9 mouse cellular contexts compared by ENCODE assay signal in genomic region chr7:90302647-90303552, GRCm38 (mm10). TPM values are rescaled to one million over a fixed set of nuclear protein-coding genes. Genes with fewer than 3 reads are reported as not detected.
DNase-seq lines count a peak whose midpoint lies in the region; ATAC-seq and TF ChIP-seq lines count a peak whose summit lies in the region.
"Had no signal": no experiment of that assay in that cellular context is flagged by ENCODE, and none has a peak within 500 bp of the region (broad histone marks: within the 10 kb centered on the region; RNA-seq: fewer than 3 reads in every experiment).

No protein-coding gene starts in this region.

- H3K36me3 ChIP-seq in heart, embryonic 15.5 days: no peaks in the 10 kb centered on the region
- H3K36me3 ChIP-seq in limb, embryonic 11.5 days (ENCODE audit: control insufficient read depth, insufficient read depth, low read length): no peaks in the 10 kb centered on the region
- no peaks in the 10 kb centered on the region for H3K36me3 ChIP-seq in neural tube, embryonic 11.5 days (ENCODE audit: control insufficient read depth, insufficient read depth, low read length)

- H3K4me2 ChIP-seq in heart, embryonic 15.5 days: peak overlapping the region; percentile 98
- H3K4me2 ChIP-seq in limb, embryonic 11.5 days (ENCODE audit: low read depth, severe bottlenecking): peak overlapping the region; percentile 75
- peak overlapping the region; percentile 97 for H3K4me2 ChIP-seq in neural tube, embryonic 11.5 days (ENCODE audit: low read depth)

- WGBS in heart, embryonic 15.5 days: 4% methylated on average over 26 of the region's 27 CpGs
- 1% methylated on average over 27 of the region's 27 CpGs for WGBS in limb, embryonic 11.5 days
- 5% methylated on average over 27 of the region's 27 CpGs for WGBS in neural tube, embryonic 11.5 days

- H3K27ac ChIP-seq in gastrocnemius, adult 2 months: peak overlapping the region; percentile 52
- H3K27ac ChIP-seq in heart, embryonic 15.5 days: no peak overlapping the region
- no peak overlapping the region for H3K27ac ChIP-seq in limb, embryonic 11.5 days (replicated peaks; ENCODE audit: low read depth, low read length)
- H3K27ac ChIP-seq in neural tube, embryonic 11.5 days (ENCODE audit: low read depth, low read length): no peak overlapping the region
- H3K27ac ChIP-seq: macrophage had no signal

- DNase-seq in gastrocnemius, adult 2 months: peak; percentile 24
- DNase-seq in gastrocnemius, postnatal 14 days: no peak
- peak; percentile 14 for DNase-seq in WW6 (ENCODE audit: low read depth, low spot score)
- DNase-seq in limb, embryonic 11.5 days (ENCODE audit: low spot score): peak; percentile 36
- DNase-seq in neural tube, embryonic 11.5 days (ENCODE audit: low spot score): peak; percentile 36
- no peak for DNase-seq in gastrocnemius, postnatal 4 days (ENCODE audit: low spot score in 2 of 2)
- DNase-seq in right cerebral cortex, adult 18-20 months: no peak

- no peaks in the 10 kb centered on the region for H3K9me3 ChIP-seq in heart, embryonic 15.5 days (replicated peaks)
- no peaks in the 10 kb centered on the region for H3K9me3 ChIP-seq in limb, embryonic 11.5 days (ENCODE audit: control insufficient read depth, low read length)
- no peaks in the 10 kb centered on the region for H3K9me3 ChIP-seq in neural tube, embryonic 11.5 days (ENCODE audit: control insufficient read depth, low read length)

- H3K4me3 ChIP-seq in gastrocnemius, adult 2 months: peak overlapping the region; percentile 78
- peak overlapping the region; percentile 70 for H3K4me3 ChIP-seq in heart, embryonic 15.5 days
- H3K4me3 ChIP-seq in limb, embryonic 11.5 days (ENCODE audit: low read depth, low read length): peak overlapping the region; percentile 51
- peak overlapping the region; percentile 58 for H3K4me3 ChIP-seq in neural tube, embryonic 11.5 days (ENCODE audit: low read depth, low read length)

- 0 out of 2 replicates have a peak, but pooled peaks have one; percentile 28 for ATAC-seq in heart, embryonic 15.5 days (replicated peaks; ENCODE audit: insufficient number of reproducible peaks, insufficient read depth, low FRiP score, low read depth)
- ATAC-seq in limb, embryonic 11.5 days (ENCODE audit: insufficient number of reproducible peaks, low FRiP score, low TSS enrichment, low read depth): peak; percentile 37; the same call in 1 of the 2 replicates
- peak; percentile 25; the same call in 1 of the 2 replicates for ATAC-seq in neural tube, embryonic 11.5 days (ENCODE audit: insufficient read depth, low FRiP score, low TSS enrichment)

- H3K9ac ChIP-seq in heart, embryonic 15.5 days: peak overlapping the region; percentile 65
- peak overlapping the region; percentile 59; the same call in 1 of the 2 replicates for H3K9ac ChIP-seq in limb, embryonic 11.5 days (ENCODE audit: low read length)
- peak overlapping the region; percentile 57 for H3K9ac ChIP-seq in neural tube, embryonic 11.5 days (ENCODE audit: low read length)

- no peak for TF ChIP-seq CTCF in gastrocnemius, adult 2 months (IDR thresholded peaks at IDR 0.05)

- intact Hi-C loops in gastrocnemius, adult 2 months (cut with DNase I): loop anchor here (5.0 kb wide), 1 partner anchor 104 kb away; no protein-coding TSS in a partner anchor
- intact Hi-C loops in gastrocnemius, postnatal 14 days (cut with DNase I; ENCODE audit: low total_unique reads): no loop called here

- no peaks in the 10 kb centered on the region for H3K27me3 ChIP-seq in heart, embryonic 15.5 days
- no peaks in the 10 kb centered on the region for H3K27me3 ChIP-seq in limb, embryonic 11.5 days (ENCODE audit: control insufficient read depth, insufficient read depth, low read length)
- peaks cover 9% of the 10 kb centered on the region for H3K27me3 ChIP-seq in neural tube, embryonic 11.5 days (ENCODE audit: control insufficient read depth, insufficient read depth, low read length)

- peaks cover 8% of the 10 kb centered on the region for H3K4me1 ChIP-seq in heart, embryonic 15.5 days (replicated peaks)
- no peaks in the 10 kb centered on the region for H3K4me1 ChIP-seq in limb, embryonic 11.5 days (ENCODE audit: control insufficient read depth, insufficient read depth, low read length)
- H3K4me1 ChIP-seq in neural tube, embryonic 11.5 days (ENCODE audit: control insufficient read depth, insufficient read depth, low read length): no peaks in the 10 kb centered on the region; the same call in 1 of the 2 replicates

RNA-seq across cellular contexts. Expression of gene Sytl2, which starts 0.8 kb away (rescaled TPM):
- total RNA-seq in gastrocnemius, adult 2 months (2021): 1 to 10 TPM; 3.3 to 3.7 TPM
- 10 to 100 TPM; 22.3 to 32.1 TPM for total RNA-seq in gastrocnemius, postnatal 14 days (2021)
- 6.6 and 7.4 TPM in 2 replicates for polyA plus RNA-seq in heart, embryonic 15.5 days (2015; fragmentation: Nextera tagmentation; extraction: Ambion mirVana)
- polyA plus RNA-seq in limb, embryonic 11.5 days (2014; fragmentation: Nextera tagmentation; extraction: Ambion mirVana): 5.0 and 7.1 TPM in 2 replicates
- polyA plus RNA-seq in neural tube, embryonic 11.5 days (2014; fragmentation: Nextera tagmentation; extraction: Ambion mirVana): 9.0 and 9.3 TPM in 2 replicates
- total RNA-seq in gastrocnemius, postnatal 4 days (2021): 100 to 1,000 TPM in 1 of 2 experiments, 10 to 100 TPM in 1; 91.1 to 101 TPM

RNA-seq across cellular contexts. Expression of gene Ccdc83, which starts 37.3 kb away (rescaled TPM):
- not detected for total RNA-seq in gastrocnemius, adult 2 months (2021)
- total RNA-seq in gastrocnemius, postnatal 14 days (2021): under 1 TPM; 0.16 to 0.33 TPM
- not detected in 2 replicates for polyA plus RNA-seq in heart, embryonic 15.5 days (2015; fragmentation: Nextera tagmentation; extraction: Ambion mirVana)
- polyA plus RNA-seq in limb, embryonic 11.5 days (2014; fragmentation: Nextera tagmentation; extraction: Ambion mirVana): not detected in 2 replicates
- not detected in 2 replicates for polyA plus RNA-seq in neural tube, embryonic 11.5 days (2014; fragmentation: Nextera tagmentation; extraction: Ambion mirVana)
- 1 to 10 TPM in 1 of 2 experiments, under 1 TPM in 1; 0.98 to 1.0 TPM for total RNA-seq in gastrocnemius, postnatal 4 days (2021)
- polyA plus RNA-seq: macrophage had no signal

Comparison
In these comparisons a context has a peak if more than half of its experiments do, and no peak if none do; other contexts are left out.
1. DNase-seq: peak in gastrocnemius, adult 2 months (single experiment), WW6 (single experiment), limb, embryonic 11.5 days (single experiment) and neural tube, embryonic 11.5 days (single experiment); none in gastrocnemius, postnatal 14 days (single experiment), gastrocnemius, postnatal 4 days (0 of 2) and right cerebral cortex, adult 18-20 months (single experiment).
2. RNA of gene Sytl2, which starts 0.8 kb away (total RNA-seq): 91.1 to 101 TPM in gastrocnemius, postnatal 4 days and 22.3 to 32.1 TPM in gastrocnemius, postnatal 14 days; 3.3 to 3.7 TPM in gastrocnemius, adult 2 months; every median in the first group is over 4 times any median in the second.
3. Peak in every context shown above with its lines, with median percentiles within 50 percentile points of each other: H3K4me3 ChIP-seq, ATAC-seq, H3K4me2 ChIP-seq and H3K9ac ChIP-seq.